Mouse (Mus musculus) hindbrain, embryonic 13.5 days (tissue): ENCODE measurements around the gene Galk2. TPM values are rescaled to one million over a fixed set of nuclear protein-coding genes. Genes with fewer than 3 reads are reported as not detected.
A peak's percentile ranks its signal among the peaks of the same experiment; 100 is the strongest.

ENCODE experiments used
- ATAC-seq: fragments of 200-750 bp; cut with Nextera tagmentation; 2 replicates; pipeline ENCODE4 v1.8.0; 2017; ENCODE audit warnings: moderate TSS enrichment; ENCODE audit not compliant: low FRiP score
- H3K27ac ChIP-seq: fragments of 300-500 bp; sonication (generic); 2 replicates; pipeline ENCODE4 v1.5.1; 2015; ENCODE audit warnings: inconsistent platforms, mild to moderate bottlenecking, moderate library complexity
- H3K27me3 ChIP-seq: fragments of 300-500 bp; sonication (generic); 2 replicates; pipeline ENCODE4 v1.6.1; 2015; ENCODE audit warnings: mild to moderate bottlenecking, inconsistent platforms
- H3K36me3 ChIP-seq: fragments of 300-500 bp; sonication (generic); 2 replicates; pipeline ENCODE4 v1.6.1; 2015; ENCODE audit warnings: mild to moderate bottlenecking, inconsistent platforms
- H3K4me1 ChIP-seq: fragments of 300-500 bp; sonication (generic); replicated peaks from 2 replicates; pipeline ENCODE4 v1.6.1; 2015; ENCODE audit warnings: inconsistent platforms
- H3K4me2 ChIP-seq: fragments of 300-500 bp; sonication (generic); 2 replicates; pipeline ENCODE4 v1.6.1; 2015; ENCODE audit warnings: inconsistent platforms, mild to moderate bottlenecking, moderate library complexity
- H3K4me3 ChIP-seq: fragments of 300-500 bp; sonication (generic); 2 replicates; pipeline ENCODE4 v1.5.1; 2015; ENCODE audit warnings: mild to moderate bottlenecking, inconsistent platforms
- H3K9ac ChIP-seq: fragments of 300-500 bp; sonication (generic); 2 replicates; pipeline ENCODE4 v1.6.1; 2015; ENCODE audit warnings: mild to moderate bottlenecking, inconsistent platforms
- H3K9me3 ChIP-seq: fragments of 300-500 bp; sonication (generic); 2 replicates; pipeline ENCODE4 v1.6.1; 2016; ENCODE audit warnings: inconsistent platforms
- WGBS: fragments of 180-500 bp; shearing (Covaris S2); methylation state at CpG from one replicate; pipeline ENCODE4 v1.1.7; 2015; 5-methylcytosine and 5-hydroxymethylcytosine counted together
- polyA plus RNA-seq: library from polyadenylated mRNA; unstranded; fragments of >200 nt; fragmentation: Nextera tagmentation; extraction: Ambion mirVana; gene quantifications from 2 replicates; pipeline ENCODE4 v1.2.1, GENCODE M21; 2015

Gene Galk2
- polyA plus RNA-seq, 1 experiment from 2014 or later, result 31.6 TPM

- Histone ChIP-seq H3K9me3 (no peaks in the 10 kb centered on the region), H3K36me3 (no peaks in the 10 kb centered on the region), H3K4me1 (peaks cover 18% of the 10 kb centered on the region), H3K27ac (no peak overlapping the region), H3K4me3 (no peak overlapping the region), H3K4me2 (no peak overlapping the region), H3K9ac (no peak overlapping the region), H3K27me3 (no peaks in the 10 kb centered on the region)
- ATAC-seq, result no peak
- WGBS, result 83% methylated on average over 3 of the region's 3 CpGs
These were observed 4.9 kb downstream of the Galk2 start for GRCm38 (mm10) chr2:125863799-125864198.

- Histone ChIP-seq H3K4me2 (no peak overlapping the region), H3K27ac (no peak overlapping the region), H3K9ac (no peak overlapping the region), H3K36me3 (no peaks in the 10 kb centered on the region), H3K4me1 (peaks cover 18% of the 10 kb centered on the region), H3K27me3 (no peaks in the 10 kb centered on the region), H3K4me3 (no peak overlapping the region), H3K9me3 (no peaks in the 10 kb centered on the region)
- no peak for ATAC-seq
- 87% methylated on average over 1 of the region's 1 CpGs for WGBS
These were observed 5.6 kb downstream of the Galk2 start for GRCm38 (mm10) chr2:125864551-125864950.

- Histone ChIP-seq H3K27ac (0 out of 2 replicates have a peak overlapping the region, but pooled peaks have one; percentile 30), H3K27me3 (no peaks in the 10 kb centered on the region), H3K4me1 (peaks cover 16% of the 10 kb centered on the region), H3K9me3 (no peaks in the 10 kb centered on the region), H3K9ac (no peak overlapping the region), H3K4me3 (0 out of 2 replicates have a peak overlapping the region, but pooled peaks have one; percentile 52), H3K36me3 (0 out of 2 replicates have a peak, but pooled peaks cover 2% of the 10 kb centered on the region), H3K4me2 (peak overlapping the region; percentile 67)
- no peak for ATAC-seq
These were observed 6.7 kb downstream of the Galk2 start for GRCm38 (mm10) chr2:125865585-125865984.

- Histone ChIP-seq H3K4me2 (peak overlapping the region; percentile 67), H3K27me3 (no peaks in the 10 kb centered on the region), H3K9me3 (no peaks in the 10 kb centered on the region), H3K9ac (peak overlapping the region; percentile 76), H3K27ac (peak overlapping the region; percentile 30), H3K36me3 (0 out of 2 replicates have a peak, but pooled peaks cover 2% of the 10 kb centered on the region), H3K4me1 (peaks cover 16% of the 10 kb centered on the region), H3K4me3 (peak overlapping the region; percentile 52)
- WGBS, result 8% methylated on average over 23 of the region's 23 CpGs
- peak; percentile 86 for ATAC-seq
These were observed 7.3 kb downstream of the Galk2 start for GRCm38 (mm10) chr2:125866058-125866740.

GRCm38 (mm10) chr2:125868301-125868700 is 9.4 kb downstream of the Galk2 start:
- Histone ChIP-seq H3K36me3 (peaks cover 2% of the 10 kb centered on the region; the same call in 1 of the 2 replicates), H3K4me1 (peaks cover 16% of the 10 kb centered on the region), H3K27ac (no peak overlapping the region), H3K9ac (no peak overlapping the region), H3K4me2 (no peak overlapping the region), H3K4me3 (no peak overlapping the region), H3K27me3 (no peaks in the 10 kb centered on the region), H3K9me3 (no peaks in the 10 kb centered on the region)
- WGBS, result 79% methylated on average over 3 of the region's 3 CpGs
- ATAC-seq, result no peak

GRCm38 (mm10) chr2:125870159-125870558 is 11.2 kb downstream of the Galk2 start:
- 89% methylated on average over 3 of the region's 3 CpGs for WGBS
- no peak overlapping the region for H3K4me2 ChIP-seq
- ATAC-seq, result no peak
- no peaks in the 10 kb centered on the region for H3K27me3 ChIP-seq
- no peaks in the 10 kb centered on the region for H3K9me3 ChIP-seq
- H3K27ac ChIP-seq, result no peak overlapping the region
- H3K4me1 ChIP-seq, result peaks cover 16% of the 10 kb centered on the region
- H3K4me3 ChIP-seq, result no peak overlapping the region
- H3K36me3 ChIP-seq, result peaks cover 2% of the 10 kb centered on the region; the same call in 1 of the 2 replicates
- no peak overlapping the region for H3K9ac ChIP-seq

GRCm38 (mm10) chr2:125885891-125886576 is 27.1 kb downstream of the Galk2 start:
- Histone ChIP-seq H3K9ac (no peak overlapping the region), H3K36me3 (no peaks in the 10 kb centered on the region), H3K27me3 (no peaks in the 10 kb centered on the region), H3K9me3 (no peaks in the 10 kb centered on the region), H3K4me1 (no peaks in the 10 kb centered on the region), H3K27ac (no peak overlapping the region), H3K4me2 (no peak overlapping the region), H3K4me3 (no peak overlapping the region)
- ATAC-seq, result no peak
- 89% methylated on average over 4 of the region's 4 CpGs for WGBS

- 53% methylated on average over 6 of the region's 6 CpGs for WGBS
- no peak overlapping the region for H3K9ac ChIP-seq
- H3K4me1 ChIP-seq, result no peaks in the 10 kb centered on the region
- H3K4me2 ChIP-seq, result no peak overlapping the region
- no peaks in the 10 kb centered on the region for H3K36me3 ChIP-seq
- no peak overlapping the region for H3K27ac ChIP-seq
- H3K4me3 ChIP-seq, result no peak overlapping the region
- no peaks in the 10 kb centered on the region for H3K27me3 ChIP-seq
- ATAC-seq, result no peak
- no peaks in the 10 kb centered on the region for H3K9me3 ChIP-seq
These were observed 34.2 kb downstream of the Galk2 start for GRCm38 (mm10) chr2:125893096-125893495.

- ATAC-seq, result no peak
- Histone ChIP-seq H3K27me3 (no peaks in the 10 kb centered on the region), H3K4me2 (no peak overlapping the region), H3K27ac (no peak overlapping the region), H3K9ac (no peak overlapping the region), H3K4me3 (no peak overlapping the region), H3K9me3 (no peaks in the 10 kb centered on the region), H3K36me3 (0 out of 2 replicates have a peak, but pooled peaks cover 3% of the 10 kb centered on the region), H3K4me1 (no peaks in the 10 kb centered on the region)
- 92% methylated on average over 4 of the region's 4 CpGs for WGBS
These were observed 36.2 kb downstream of the Galk2 start for GRCm38 (mm10) chr2:125895099-125895498.

- H3K27ac ChIP-seq, result no peak overlapping the region
- ATAC-seq, result no peak
- H3K4me3 ChIP-seq, result no peak overlapping the region
- H3K9ac ChIP-seq, result no peak overlapping the region
- no peaks in the 10 kb centered on the region for H3K27me3 ChIP-seq
- no peak overlapping the region for H3K4me2 ChIP-seq
- 94% methylated on average over 3 of the region's 3 CpGs for WGBS
- no peaks in the 10 kb centered on the region for H3K9me3 ChIP-seq
- H3K4me1 ChIP-seq, result no peaks in the 10 kb centered on the region
- 0 out of 2 replicates have a peak, but pooled peaks cover 3% of the 10 kb centered on the region for H3K36me3 ChIP-seq
These were observed 37.4 kb downstream of the Galk2 start for GRCm38 (mm10) chr2:125896355-125896754.

GRCm38 (mm10) chr2:125900797-125901410 is 42.0 kb downstream of the Galk2 start:
- H3K27me3 ChIP-seq, result no peaks in the 10 kb centered on the region
- 87% methylated on average over 6 of the region's 6 CpGs for WGBS
- H3K9ac ChIP-seq, result no peak overlapping the region
- H3K9me3 ChIP-seq, result no peaks in the 10 kb centered on the region
- peaks cover 3% of the 10 kb centered on the region; the same call in 1 of the 2 replicates for H3K36me3 ChIP-seq
- no peak overlapping the region for H3K4me2 ChIP-seq
- H3K4me1 ChIP-seq, result no peaks in the 10 kb centered on the region
- no peak overlapping the region for H3K4me3 ChIP-seq
- no peak for ATAC-seq
- no peak overlapping the region for H3K27ac ChIP-seq

GRCm38 (mm10) chr2:125901426-125901825 is 42.5 kb downstream of the Galk2 start:
- no peak for ATAC-seq
- H3K36me3 ChIP-seq, result peaks cover 3% of the 10 kb centered on the region; the same call in 1 of the 2 replicates
- no peaks in the 10 kb centered on the region for H3K4me1 ChIP-seq
- 88% methylated on average over 3 of the region's 3 CpGs for WGBS
- H3K9me3 ChIP-seq, result no peaks in the 10 kb centered on the region
- H3K9ac ChIP-seq, result no peak overlapping the region
- no peak overlapping the region for H3K27ac ChIP-seq
- no peak overlapping the region for H3K4me2 ChIP-seq
- no peak overlapping the region for H3K4me3 ChIP-seq
- no peaks in the 10 kb centered on the region for H3K27me3 ChIP-seq
